Mouse (Mus musculus) bone marrow, adult 2 months (tissue): ENCODE data around the gene Stk10.

Experiments used
- CTCF ChIP-seq: fragments of 200-500 bp; IDR thresholded peaks from 2 replicates; pipeline ENCODE4 v1.5.1; 2011; ENCODE audit warnings: low read length, control low read depth; ENCODE audit not compliant: control insufficient read depth, insufficient read depth
- POLR2A ChIP-seq: fragments of 200-500 bp; IDR thresholded peaks from 2 replicates; pipeline ENCODE4 v1.6.1; 2011; ENCODE audit warnings: low read depth, mild to moderate bottlenecking, control low read depth, low read length, borderline replicate concordance; ENCODE audit not compliant: control insufficient read depth

DNA sequence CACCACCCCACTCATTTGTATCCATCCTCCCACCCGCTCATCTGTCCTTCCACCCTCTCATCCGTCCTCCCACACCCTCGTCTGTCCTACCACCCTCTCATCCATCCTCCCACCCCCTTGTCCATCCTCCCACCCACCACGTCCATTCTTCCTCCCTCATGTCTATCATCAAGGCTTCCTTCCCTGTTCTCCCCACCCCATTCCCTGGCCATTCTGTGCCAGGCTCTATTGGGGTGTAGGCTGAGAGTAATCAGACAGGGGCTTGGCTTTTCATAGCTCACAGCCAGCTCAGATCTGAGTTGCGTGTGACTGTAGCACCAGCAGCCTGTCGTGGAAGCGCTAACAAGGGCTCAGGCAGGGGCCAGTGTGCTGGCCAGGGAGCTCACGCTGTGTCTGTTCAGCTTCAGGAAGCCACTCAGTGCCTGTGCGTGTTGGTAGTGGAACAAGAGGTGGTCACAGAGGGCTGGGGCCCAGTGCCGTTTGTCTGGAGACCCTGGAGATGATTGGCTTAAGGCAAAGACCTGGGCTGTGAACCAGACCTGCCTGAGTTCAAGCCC is 14.4 kb downstream of the Stk10 start:
- TF ChIP-seq POLR2A, result no peak
- no peak for TF ChIP-seq CTCF
